Mouse (Mus musculus): Measurements from ENCODE around the gene Exph5.

DNA sequence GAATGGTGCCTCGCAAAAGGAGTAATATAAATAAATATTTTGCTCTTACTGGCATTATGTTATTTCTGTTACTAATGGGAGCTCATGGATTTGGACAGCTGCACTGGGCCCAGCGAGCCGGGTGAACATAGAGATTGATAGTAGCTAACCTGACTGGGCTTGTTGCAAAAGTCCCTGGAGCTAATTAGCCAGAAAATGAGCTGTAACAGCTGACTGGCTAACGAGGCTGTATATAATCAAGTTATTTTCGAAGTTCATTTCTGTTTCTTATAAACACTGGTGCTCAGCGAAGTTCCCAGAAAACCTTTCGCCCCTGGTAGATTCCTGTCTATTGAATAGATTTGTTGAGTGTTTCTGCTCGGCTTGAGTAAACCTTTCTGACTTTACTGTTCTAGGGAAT is 101.5 kb downstream of the Exph5 start:
- no peak for TF ChIP-seq CTCF (IDR thresholded peaks at IDR 0.05; ENCODE audit: control insufficient read depth, insufficient read depth, low read length)
- no peak for TF ChIP-seq POLR2A (IDR thresholded peaks at IDR 0.05; ENCODE audit: borderline replicate concordance, control insufficient read depth, low read depth, low read length)

Data from bone marrow, adult 2 months (tissue).